Mouse (Mus musculus) olfactory bulb, adult 2 months (tissue): ENCODE results near the gene Herpud1. TPM values are rescaled to one million over a fixed set of nuclear protein-coding genes. Genes with fewer than 3 reads are reported as not detected.

Experiments
- H3K27ac ChIP-seq: fragments of 200-500 bp; 2 replicates; pipeline ENCODE4 v1.5.1; 2012; ENCODE audit warnings: low read depth, low read length; ENCODE audit not compliant: insufficient read depth
- H3K4me1 ChIP-seq: fragments of 200-500 bp; 2 replicates; pipeline ENCODE4 v1.6.1; 2012; ENCODE audit warnings: low read length; ENCODE audit not compliant: control insufficient read depth, insufficient read depth
- H3K4me3 ChIP-seq: fragments of 200-500 bp; 2 replicates; pipeline ENCODE4 v1.5.1; 2012; ENCODE audit warnings: mild to moderate bottlenecking, low read depth, low read length, moderate library complexity; ENCODE audit not compliant: insufficient read depth
- CTCF ChIP-seq: fragments of 200-500 bp; IDR thresholded peaks from 2 replicates; pipeline ENCODE4 v1.5.1; 2012; ENCODE audit warnings: low read depth, mild to moderate bottlenecking, low read length, moderate library complexity; ENCODE audit not compliant: insufficient read depth
- POLR2A ChIP-seq: fragments of 200-500 bp; IDR thresholded peaks from 2 replicates; pipeline ENCODE4 v1.6.1; 2012; ENCODE audit warnings: mild to moderate bottlenecking, low read depth, low read length, moderate library complexity; ENCODE audit not compliant: insufficient read depth
- WGBS: fragments of 180-500 bp; shearing (Covaris S2); methylation state at CpG from one replicate; pipeline ENCODE4 v1.1.7; 2018; 5-methylcytosine and 5-hydroxymethylcytosine counted together
- polyA plus RNA-seq: library from polyadenylated mRNA; stranded (reverse); fragments of >200 nt; gene quantifications from 2 replicates; pipeline ENCODE4 v1.2.4, GENCODE M21; 2012; ENCODE audit warnings: low replicate concordance; ENCODE audit not compliant: missing spikeins, insufficient read depth, insufficient read length

The Herpud1 gene
- polyA plus RNA-seq, 1 experiment, result not detected

DNA sequence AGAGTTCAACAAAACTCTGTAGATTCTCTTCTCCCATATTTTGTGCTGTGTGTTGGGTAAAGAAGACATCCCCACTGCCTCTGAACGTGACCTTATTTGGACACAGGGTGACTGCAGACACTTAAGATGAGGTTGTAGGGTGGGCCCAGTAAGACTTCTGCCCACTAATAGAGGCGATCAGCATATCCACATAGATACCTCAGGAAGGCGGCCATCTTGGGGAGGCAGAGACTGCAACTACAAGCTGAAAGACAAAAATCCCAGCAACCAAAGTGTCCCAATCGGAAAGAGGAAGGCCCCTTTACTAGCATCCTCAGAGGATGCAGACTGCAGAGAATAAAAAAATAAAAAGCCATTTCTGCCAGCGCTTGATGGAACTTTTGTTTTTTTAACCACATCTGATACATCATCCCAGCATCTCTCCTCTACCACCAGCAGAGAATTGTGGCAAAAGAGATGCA is 49.9 kb downstream of the Herpud1 start:
- Histone ChIP-seq H3K27ac (no peak overlapping the region), H3K4me1 (peaks cover 5% of the 10 kb centered on the region), H3K4me3 (no peak overlapping the region)
- TF ChIP-seq POLR2A (no peak), CTCF (no peak)
- WGBS, result 95% methylated on average over 5 of the region's 5 CpGs

DNA sequence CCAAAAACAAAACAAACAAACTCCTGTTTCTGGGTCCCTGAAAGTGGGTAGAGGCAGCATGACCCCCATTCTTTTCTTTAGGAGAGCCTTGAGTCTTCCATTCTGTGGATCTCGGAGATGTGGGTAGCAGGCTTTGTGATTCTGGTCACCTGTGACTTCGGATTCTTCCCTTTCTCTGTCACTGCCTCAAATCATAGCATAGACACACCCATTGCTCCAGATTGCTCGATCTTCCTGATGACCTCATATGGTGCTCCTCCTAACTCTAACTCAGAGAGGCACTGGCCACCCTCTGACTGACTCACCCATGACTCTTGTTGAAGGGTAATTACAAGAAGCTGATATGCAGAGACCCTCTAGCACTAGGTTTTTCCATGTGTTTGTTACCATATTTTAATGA is 50.7 kb downstream of the Herpud1 start:
- Histone ChIP-seq H3K4me1 (peaks cover 5% of the 10 kb centered on the region), H3K4me3 (no peak overlapping the region), H3K27ac (no peak overlapping the region)
- 77% methylated on average over 3 of the region's 3 CpGs for WGBS
- TF ChIP-seq CTCF, result no peak
- no peak for TF ChIP-seq POLR2A

DNA sequence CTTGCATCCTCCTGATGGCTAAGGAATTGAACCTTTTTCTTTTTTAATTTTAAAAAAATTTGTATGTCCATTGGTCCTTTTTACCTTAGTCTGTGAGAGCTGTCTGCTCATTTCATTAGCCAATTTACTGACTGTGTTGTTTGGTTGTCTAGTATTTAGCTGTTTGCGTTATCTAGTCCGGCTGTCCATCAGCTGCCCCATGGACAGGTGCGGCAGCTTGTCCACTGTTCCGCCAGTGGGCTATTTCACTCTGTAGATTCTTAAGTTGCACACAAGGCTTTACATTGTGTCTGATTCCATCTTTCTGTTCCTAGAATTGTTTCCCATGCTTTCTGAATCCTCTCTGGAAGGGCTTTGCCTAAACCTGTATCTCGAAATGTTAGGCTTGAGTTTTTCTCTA is 52.4 kb downstream of the Herpud1 start:
- 92% methylated on average over 5 of the region's 5 CpGs for WGBS
- H3K4me3 ChIP-seq, result no peak overlapping the region
- H3K27ac ChIP-seq, result no peak overlapping the region
- TF ChIP-seq CTCF (no peak), POLR2A (no peak)
- H3K4me1 ChIP-seq, result peaks cover 4% of the 10 kb centered on the region

DNA sequence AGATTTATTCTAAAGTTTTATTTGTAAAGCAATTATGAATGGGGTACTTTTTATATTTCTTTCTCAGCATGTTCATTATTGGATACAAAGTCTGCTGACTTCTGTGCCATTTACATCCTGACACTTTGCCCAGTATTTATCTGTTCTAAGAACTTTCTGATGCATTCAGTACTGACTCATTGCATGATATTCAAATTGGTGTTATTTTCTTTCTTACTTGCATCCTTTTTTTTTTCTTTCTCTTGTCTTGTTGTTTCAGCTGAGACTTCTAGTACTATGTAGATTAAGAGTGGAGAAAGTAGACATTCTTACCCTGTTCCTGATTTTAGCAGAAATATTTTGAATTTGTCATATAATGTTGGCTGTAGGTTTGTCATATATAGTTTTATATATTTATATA is 53.5 kb downstream of the Herpud1 start:
- TF ChIP-seq POLR2A, result no peak
- no peak for TF ChIP-seq CTCF
- no peak overlapping the region for H3K4me3 ChIP-seq
- H3K27ac ChIP-seq, result no peak overlapping the region
- no peaks in the 10 kb centered on the region for H3K4me1 ChIP-seq

DNA sequence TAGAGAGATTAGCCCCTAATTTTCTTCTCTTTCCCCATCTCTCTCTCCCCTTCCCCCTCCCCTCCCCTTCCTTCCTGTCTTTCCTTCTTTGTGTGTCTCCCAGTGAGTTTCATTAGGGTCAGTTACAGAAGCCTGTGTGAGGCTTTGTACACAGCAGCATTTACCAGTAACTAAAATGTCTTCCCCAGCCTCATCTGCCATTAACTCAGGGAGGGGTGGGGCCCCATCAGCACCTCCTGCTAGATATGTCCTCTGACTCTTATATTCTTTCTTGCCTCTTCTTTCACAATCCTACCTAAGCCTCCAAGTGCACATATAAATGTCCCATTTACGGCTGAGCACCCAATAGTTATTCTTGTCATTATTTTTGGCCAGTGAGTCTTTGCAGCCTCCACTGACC is 54.2 kb downstream of the Herpud1 start:
- TF ChIP-seq POLR2A, result no peak
- no peak for TF ChIP-seq CTCF
- Histone ChIP-seq H3K4me3 (no peak overlapping the region), H3K27ac (no peak overlapping the region), H3K4me1 (no peaks in the 10 kb centered on the region)
- 94% methylated on average over 1 of the region's 1 CpGs for WGBS

DNA sequence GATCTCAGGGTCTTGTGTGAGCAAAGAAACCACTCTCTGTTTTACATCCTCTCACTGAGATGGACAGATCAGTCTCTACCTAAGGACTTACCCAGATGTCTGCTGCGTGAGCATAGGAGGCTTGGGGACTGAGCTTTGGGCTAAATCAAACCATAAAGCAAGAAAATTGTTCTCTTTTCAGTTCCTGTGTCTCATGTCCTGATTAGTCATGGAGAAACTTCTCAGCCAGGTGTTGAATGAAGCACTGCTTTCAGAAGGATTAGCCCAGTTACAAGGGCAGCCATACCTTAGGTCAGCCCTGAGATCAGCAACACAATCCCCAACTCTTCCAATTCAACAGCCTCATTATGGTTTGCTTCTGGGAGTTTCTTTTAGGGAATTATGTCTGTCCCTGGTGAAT is 55.4 kb downstream of the Herpud1 start:
- Histone ChIP-seq H3K27ac (no peak overlapping the region), H3K4me3 (no peak overlapping the region), H3K4me1 (no peaks in the 10 kb centered on the region)
- 86% methylated on average over 1 of the region's 1 CpGs for WGBS
- no peak for TF ChIP-seq POLR2A
- TF ChIP-seq CTCF, result no peak

DNA sequence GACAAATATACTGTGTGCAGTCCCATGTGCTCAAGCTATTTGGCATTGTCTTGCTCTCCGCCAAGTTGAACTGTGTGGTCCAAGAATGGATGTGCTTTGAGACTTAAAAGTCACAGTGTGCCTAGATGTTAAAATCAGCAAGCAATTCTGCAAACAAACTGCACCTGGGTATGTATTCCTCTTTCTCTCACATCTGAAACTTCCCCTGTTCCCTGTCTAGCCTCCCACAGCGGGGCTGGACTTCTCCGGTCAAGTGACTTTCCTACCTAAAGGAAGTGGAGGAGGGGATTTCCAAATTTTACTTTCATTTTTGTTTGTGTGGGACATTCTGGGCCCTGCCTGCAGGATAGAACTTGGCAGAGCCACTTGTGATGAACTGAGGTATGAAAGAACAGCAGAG is 56.9 kb downstream of the Herpud1 start:
- WGBS, result 93% methylated on average over 3 of the region's 3 CpGs
- H3K4me3 ChIP-seq, result no peak overlapping the region
- no peaks in the 10 kb centered on the region for H3K4me1 ChIP-seq
- no peak overlapping the region for H3K27ac ChIP-seq
- TF ChIP-seq POLR2A (no peak), CTCF (no peak)

DNA sequence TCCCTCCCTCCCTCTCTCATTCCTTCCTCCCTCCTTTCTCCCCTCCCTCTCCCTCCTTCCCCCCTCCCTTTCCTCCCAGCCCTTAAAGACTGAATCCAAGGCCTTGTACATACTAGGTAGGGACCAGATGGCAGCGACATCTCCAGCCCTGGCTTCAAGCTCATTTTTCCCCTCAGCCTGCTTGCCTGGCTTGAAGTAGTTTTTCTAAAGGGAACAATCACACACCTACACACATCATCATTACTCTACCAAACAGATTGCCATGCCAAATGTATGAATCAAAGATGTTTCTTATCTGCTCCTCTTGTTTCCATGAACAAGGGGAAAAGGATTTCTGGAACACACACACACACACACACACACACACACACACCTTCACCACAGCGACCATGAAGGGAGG is 58.2 kb downstream of the Herpud1 start:
- no peak for TF ChIP-seq CTCF
- TF ChIP-seq POLR2A, result no peak
- WGBS, result 82% methylated on average over 2 of the region's 2 CpGs
- Histone ChIP-seq H3K4me3 (no peak overlapping the region), H3K4me1 (no peaks in the 10 kb centered on the region), H3K27ac (no peak overlapping the region)

Other genes with a start within 250 kb of the Herpud1 start
- gene Mt4, start 249.2 kb upstream of the Herpud1 start, polyA plus RNA-seq, result not detected in 2 replicates
- gene Mt3, start 233.8 kb upstream of the Herpud1 start, polyA plus RNA-seq, result not detected in 2 replicates
- gene Mt2, start 213.8 kb upstream of the Herpud1 start, polyA plus RNA-seq, result not detected in 2 replicates
- gene Mt1, start 207.4 kb upstream of the Herpud1 start, polyA plus RNA-seq, result 885 TPM in 1 of 2 replicates, not detected in the other
- gene Nup93, start 171.9 kb upstream of the Herpud1 start, polyA plus RNA-seq, result not detected in 2 replicates
- not detected in 2 replicates for gene Slc12a3, start 57.2 kb upstream of the Herpud1 start, polyA plus RNA-seq
- gene Nlrc5, start 47.9 kb downstream of the Herpud1 start, polyA plus RNA-seq, result not detected in 2 replicates
- not detected in 2 replicates for gene Cpne2, start 146.6 kb downstream of the Herpud1 start, polyA plus RNA-seq
- gene Rspry1, start 215.5 kb downstream of the Herpud1 start, polyA plus RNA-seq, result 135 TPM in 1 of 2 replicates, not detected in the other
- gene Fam192a, start 215.6 kb downstream of the Herpud1 start, polyA plus RNA-seq, result 692 TPM in 1 of 2 replicates, not detected in the other